Mouse (Mus musculus) brown adipose tissue, adult 24 weeks (tissue): ENCODE data around the gene Acy3. TPM values are rescaled to one million over a fixed set of nuclear protein-coding genes. Genes with fewer than 3 reads are reported as not detected.

Experiments
- H3K27ac ChIP-seq: fragments of 200-500 bp; replicated peaks from 2 replicates; pipeline ENCODE4 v1.5.1; 2012; ENCODE audit warnings: low read depth, mild to moderate bottlenecking, low read length
- H3K4me1 ChIP-seq: fragments of 200-500 bp; 2 replicates; pipeline ENCODE4 v1.6.1; 2012; ENCODE audit warnings: low read length, mixed read lengths; ENCODE audit not compliant: control insufficient read depth, insufficient read depth, insufficient read length
- H3K4me3 ChIP-seq: fragments of 200-500 bp; 2 replicates; pipeline ENCODE4 v1.5.1; 2012; ENCODE audit warnings: low read depth, mild to moderate bottlenecking, low read length, moderate library complexity; ENCODE audit not compliant: insufficient read depth
- polyA plus RNA-seq: library from polyadenylated mRNA; stranded (reverse); fragments of >200 nt; gene quantifications from 2 replicates; pipeline ENCODE4 v1.2.4, GENCODE M21; 2012; ENCODE audit not compliant: missing spikeins, insufficient read depth, insufficient read length

Gene Acy3
- polyA plus RNA-seq, 1 experiment = 40.6 TPM

DNA sequence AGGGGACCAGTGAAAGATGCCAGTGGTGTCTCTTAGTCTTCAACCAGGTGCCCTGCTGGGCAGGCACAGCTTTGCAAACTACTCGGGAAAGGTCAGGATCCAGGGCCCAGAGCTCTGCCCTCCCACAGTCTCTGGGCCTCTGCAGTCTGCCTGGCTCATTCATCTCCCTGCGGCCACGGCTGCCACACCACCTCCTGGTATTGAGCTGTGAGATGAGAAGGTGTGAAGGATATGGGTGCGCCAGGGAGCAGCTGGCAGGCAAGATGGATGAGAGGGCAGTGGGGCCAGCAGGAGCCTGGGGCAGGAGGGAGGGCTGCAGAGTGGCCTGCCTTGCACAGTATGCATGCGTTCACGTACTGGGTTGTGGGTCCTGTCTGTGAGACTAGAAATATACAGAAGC, 4.4 kb downstream of the Acy3 start:
- Histone ChIP-seq H3K4me1 (peaks cover 12% of the 10 kb centered on the region), H3K27ac (no peak overlapping the region), H3K4me3 (no peak overlapping the region)

DNA sequence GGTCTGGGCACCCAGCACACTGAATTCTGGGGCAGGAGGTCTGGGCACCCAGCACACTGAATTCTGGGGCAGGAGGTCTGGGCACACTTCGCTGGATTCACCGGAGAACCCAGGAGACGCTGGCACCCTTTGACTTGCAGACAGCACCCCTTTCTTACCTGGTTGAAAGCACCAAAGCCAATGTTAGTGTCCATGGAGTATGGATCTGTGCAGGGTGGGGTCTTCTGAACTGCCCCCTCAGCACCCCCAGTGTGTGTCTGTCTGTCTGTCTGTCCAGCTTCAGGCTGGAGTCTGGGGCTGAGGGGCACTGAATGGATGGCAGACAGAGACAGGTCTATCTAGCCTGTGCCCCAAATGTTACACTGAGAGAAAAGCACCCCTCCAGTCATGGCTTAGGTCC, 5.2 kb downstream of the Acy3 start:
- Histone ChIP-seq H3K4me1 (peaks cover 8% of the 10 kb centered on the region), H3K4me3 (no peak overlapping the region), H3K27ac (no peak overlapping the region)

DNA sequence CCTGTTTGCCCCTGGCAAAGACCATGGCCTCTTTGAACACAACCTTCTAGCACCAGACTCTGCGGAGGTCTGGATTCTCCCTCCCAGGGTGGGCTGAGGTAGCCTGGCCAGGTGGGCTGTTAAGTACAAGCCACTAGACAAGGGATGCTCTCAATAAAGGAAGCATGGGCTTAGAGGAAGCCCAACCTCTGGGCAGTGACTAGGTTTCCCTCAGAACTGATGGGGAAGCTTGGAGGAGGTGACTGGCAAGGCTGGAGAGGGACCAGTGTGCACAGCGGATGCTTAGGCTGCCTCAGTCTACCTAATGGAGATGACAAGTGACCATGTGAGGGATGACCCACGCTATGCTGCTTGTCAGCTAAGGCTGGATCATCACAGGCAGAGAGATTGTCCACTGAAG, 5.6 kb downstream of the Acy3 start:
- H3K27ac ChIP-seq = no peak overlapping the region
- peaks cover 4% of the 10 kb centered on the region for H3K4me1 ChIP-seq
- no peak overlapping the region for H3K4me3 ChIP-seq

DNA sequence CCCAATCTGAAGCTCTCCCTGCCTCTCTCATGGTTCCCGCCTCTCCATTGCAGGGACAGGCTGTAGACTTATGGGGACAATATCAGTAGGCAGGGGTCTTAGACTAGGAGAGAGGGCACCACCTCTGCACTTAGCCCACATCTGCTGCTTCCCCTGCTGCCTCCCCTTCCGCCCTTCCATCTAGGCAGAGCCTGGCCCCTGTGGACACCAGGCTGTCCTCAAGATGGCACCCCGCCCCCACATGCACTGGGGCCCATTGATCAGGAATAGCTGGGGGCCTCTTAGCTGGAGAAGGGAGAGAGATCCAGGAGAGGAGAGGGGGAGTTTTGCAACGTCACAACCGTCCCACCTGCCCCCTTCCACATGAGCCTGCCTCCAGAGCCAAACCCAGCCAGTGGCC, 6.0 kb downstream of the Acy3 start, which contains the start of gene Tbx10:
Gene Tbx10, plus strand, starts transcription at position 337 of the 400 bp plus-strand sequence.
- H3K4me1 ChIP-seq = no peaks in the 10 kb centered on the region
- no peak within 1 kb of the TSS for H3K4me3 ChIP-seq
- no peak within 1 kb of the TSS for H3K27ac ChIP-seq

DNA sequence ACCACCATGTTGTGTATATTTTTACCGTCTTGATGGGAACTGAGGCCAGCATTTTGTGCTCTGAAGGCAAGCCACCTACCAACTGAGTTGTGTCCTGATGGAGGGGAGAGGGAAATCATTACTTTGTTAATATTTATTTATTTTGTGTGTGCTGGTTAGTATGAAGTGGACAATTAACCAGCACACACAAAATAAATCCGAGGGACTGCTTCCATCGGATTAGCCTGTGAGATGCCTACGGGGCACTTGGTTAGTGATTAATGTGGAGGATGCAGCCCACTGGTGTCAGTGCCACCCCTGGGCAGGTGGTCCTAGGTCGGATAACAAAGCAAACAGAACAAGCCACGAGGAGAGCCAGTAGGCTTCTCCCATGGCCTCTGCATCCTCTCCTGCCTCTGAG, 8.6 kb downstream of the Acy3 start:
- Histone ChIP-seq H3K4me3 (no peak overlapping the region), H3K27ac (no peak overlapping the region), H3K4me1 (no peaks in the 10 kb centered on the region)

DNA sequence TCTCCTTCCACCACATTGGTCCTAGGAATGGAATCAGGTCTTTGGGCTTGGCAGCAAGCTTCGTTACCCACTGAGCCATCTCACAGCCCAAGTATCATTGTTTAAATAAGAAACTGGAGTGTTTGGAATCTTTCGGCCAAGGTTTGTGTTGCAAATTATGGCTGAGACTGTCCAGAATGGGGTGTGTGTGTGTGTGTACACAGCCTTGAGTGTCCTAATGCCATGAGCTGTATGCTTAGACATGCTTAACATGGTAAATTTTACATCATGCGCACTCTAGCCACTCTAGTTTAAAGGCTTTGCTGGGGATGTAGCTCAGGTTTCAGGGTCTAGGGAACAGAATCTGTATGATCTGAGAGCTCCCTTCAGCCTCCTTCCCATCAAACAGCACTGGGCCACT, 9.1 kb downstream of the Acy3 start:
- H3K27ac ChIP-seq = no peak overlapping the region

DNA sequence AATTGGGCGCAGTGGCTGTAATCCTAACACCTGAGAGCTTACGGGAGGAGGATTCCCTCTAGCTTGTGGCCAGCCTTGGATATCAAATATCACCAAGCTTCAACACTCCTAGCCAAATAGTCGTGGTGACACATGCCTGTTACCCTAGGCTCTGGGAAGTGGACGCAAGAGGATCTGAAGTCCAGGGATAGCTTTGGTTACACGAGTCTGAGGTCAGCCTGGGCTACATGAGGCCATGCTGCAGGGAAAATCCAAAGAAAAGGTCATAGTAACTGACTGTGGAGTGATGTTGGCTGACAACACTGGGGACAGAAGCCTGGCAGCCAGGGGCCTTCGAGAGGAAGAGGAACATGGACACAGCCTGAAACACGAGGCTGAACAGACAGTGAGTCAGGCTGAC, 9.7 kb downstream of the Acy3 start:
- no peak overlapping the region for H3K4me3 ChIP-seq
- no peak overlapping the region for H3K27ac ChIP-seq
- H3K4me1 ChIP-seq = peaks cover 3% of the 10 kb centered on the region

More for the DNA sequence above, 9.1 kb downstream of the Acy3 start:
- Histone ChIP-seq H3K4me1 (no peaks in the 10 kb centered on the region), H3K4me3 (no peak overlapping the region)

DNA sequence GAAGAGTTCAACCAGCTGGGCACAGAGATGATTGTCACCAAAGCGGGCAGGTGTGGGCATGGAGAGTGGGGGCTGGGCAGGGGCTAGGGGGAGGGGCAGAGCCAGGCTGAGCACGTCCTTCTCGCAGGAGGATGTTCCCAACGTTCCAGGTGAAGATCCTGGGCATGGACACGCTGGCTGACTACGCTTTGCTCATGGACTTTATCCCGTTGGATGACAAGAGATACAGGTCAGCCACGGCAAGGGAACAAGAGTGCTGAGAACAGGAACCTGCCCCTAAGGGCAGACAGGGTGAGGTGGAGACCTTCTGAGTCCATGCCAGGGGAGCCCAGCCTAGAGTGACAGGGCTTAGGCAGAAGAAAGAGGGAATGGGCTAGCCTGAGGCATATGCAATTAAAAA, 10.4 kb downstream of the Acy3 start:
- Histone ChIP-seq H3K4me3 (no peak overlapping the region), H3K27ac (no peak overlapping the region), H3K4me1 (peaks cover 5% of the 10 kb centered on the region)

DNA sequence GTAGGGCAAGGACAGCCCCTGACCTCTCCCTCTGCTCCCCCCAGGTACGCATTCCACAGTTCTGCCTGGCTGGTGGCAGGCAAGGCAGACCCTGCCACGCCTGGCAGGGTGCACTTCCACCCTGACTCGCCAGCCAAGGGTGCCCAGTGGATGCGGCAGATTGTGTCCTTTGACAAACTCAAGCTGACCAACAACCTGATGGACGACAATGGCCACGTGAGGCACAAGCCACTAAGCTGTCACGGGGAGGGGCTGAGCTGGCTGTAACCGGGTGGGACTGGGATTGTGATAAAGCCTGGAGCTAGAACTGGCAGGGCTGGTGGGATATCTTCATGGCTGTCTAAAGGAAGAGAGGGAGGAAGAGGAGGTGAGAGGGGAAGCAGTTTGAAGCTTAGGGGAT, 10.9 kb downstream of the Acy3 start:
- Histone ChIP-seq H3K27ac (no peak overlapping the region), H3K4me1 (peaks cover 5% of the 10 kb centered on the region), H3K4me3 (no peak overlapping the region)

DNA sequence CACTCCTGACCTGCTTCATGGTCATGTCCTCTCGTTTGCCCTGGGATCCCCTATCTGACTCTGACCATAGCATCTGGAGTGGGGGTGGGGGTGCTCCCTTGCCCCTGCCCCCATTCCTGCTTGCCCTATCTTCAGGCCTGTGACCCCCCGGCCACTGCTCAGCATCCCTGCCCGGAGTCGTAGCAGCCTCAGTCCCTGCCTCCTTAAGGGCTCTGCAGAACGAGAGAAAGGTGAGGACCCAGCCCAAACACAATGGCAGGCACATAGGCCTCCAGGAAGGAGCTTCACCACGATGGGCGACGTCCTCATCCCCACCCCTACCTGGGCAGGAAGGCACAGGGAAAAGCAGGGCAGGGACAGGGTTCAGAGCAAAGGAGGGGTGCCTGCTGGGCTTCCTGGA, 12.0 kb downstream of the Acy3 start:
- peaks cover 5% of the 10 kb centered on the region for H3K4me1 ChIP-seq
- H3K27ac ChIP-seq = no peak overlapping the region
- H3K4me3 ChIP-seq = no peak overlapping the region

DNA sequence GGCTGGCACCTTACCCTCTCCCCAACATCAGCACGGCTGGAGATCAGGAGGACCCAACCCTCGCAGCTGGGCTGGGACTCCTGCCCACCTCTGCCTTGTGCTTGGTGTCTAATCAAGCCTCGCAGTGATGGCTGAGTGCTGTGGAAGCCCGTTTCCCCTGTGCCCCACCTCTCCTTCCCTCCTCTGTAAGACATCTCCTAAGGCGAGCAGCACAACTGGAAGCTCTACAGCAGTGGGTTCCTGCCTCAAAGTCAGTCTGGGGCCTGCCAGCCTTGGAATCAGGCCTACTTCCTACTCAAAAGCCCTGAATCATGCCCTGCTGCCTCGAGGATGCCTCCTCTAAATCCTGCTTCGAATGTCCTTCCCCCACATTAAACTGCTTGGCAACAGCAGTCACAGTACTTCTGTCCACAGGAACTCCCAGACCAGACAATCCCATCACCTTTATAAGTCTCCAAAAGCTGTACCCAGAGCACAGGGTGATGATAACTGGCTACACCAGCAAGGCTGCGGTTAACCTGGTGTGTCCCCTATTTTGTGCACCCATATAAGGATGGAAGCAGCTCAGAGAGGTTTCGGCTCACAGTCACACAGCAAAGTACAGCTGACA, 12.9 kb downstream of the Acy3 start:
- Histone ChIP-seq H3K4me1 (peaks cover 5% of the 10 kb centered on the region), H3K27ac (peak overlapping the region; percentile 71; the same call in 1 of the 2 replicates), H3K4me3 (peak overlapping the region; percentile 57)

DNA sequence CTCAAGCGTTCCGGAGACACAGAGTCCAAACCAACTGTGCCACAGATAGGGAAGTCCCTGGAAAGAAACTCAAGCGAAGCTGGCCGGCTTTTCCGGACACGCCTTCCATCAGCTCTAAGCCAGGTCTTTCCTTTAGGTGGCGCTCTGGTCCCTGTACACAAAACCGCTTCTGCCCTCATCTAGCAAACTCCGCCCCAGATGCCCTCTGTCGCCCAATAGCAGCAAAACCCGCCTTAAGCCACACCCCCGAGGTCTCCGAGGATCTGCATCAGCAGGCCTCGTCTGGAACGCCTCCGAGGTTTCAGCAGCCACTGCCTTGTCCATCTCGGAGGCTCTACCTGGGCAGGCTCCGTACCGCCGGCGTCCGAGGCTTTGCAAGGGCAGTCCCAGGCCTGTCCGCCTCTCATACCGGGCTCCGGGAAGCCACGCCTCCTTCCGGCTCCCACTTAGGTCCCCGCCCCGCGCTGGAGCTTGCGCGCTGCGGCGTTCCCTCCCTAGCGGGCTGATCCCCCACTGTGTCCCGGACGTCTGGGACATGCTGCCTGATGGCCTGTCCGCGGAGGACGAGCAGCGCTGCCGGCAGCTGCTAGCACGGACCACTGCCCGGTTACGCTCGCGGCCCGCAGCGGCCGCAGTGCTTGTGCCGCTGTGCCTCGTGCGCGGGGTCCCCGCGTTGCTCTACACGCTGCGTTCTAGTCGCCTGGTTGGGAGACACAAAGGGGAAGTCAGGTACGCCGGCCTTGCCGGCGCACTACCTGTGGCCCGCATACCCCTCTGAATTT, 13.9 kb downstream of the Acy3 start, which contains the start of the genes Nudt8 and Gm49405:
Gene Nudt8, plus strand, starts transcription at position 462 of the 782 bp plus-strand sequence.
Gene Gm49405, plus strand, starts transcription at position 508 of the 782 bp plus-strand sequence.
- peaks cover 5% of the 10 kb centered on the region for H3K4me1 ChIP-seq
- peak within 1 kb of the TSS; percentile 74 for H3K4me3 ChIP-seq
- peak within 1 kb of the TSS; percentile 89 for H3K27ac ChIP-seq

DNA sequence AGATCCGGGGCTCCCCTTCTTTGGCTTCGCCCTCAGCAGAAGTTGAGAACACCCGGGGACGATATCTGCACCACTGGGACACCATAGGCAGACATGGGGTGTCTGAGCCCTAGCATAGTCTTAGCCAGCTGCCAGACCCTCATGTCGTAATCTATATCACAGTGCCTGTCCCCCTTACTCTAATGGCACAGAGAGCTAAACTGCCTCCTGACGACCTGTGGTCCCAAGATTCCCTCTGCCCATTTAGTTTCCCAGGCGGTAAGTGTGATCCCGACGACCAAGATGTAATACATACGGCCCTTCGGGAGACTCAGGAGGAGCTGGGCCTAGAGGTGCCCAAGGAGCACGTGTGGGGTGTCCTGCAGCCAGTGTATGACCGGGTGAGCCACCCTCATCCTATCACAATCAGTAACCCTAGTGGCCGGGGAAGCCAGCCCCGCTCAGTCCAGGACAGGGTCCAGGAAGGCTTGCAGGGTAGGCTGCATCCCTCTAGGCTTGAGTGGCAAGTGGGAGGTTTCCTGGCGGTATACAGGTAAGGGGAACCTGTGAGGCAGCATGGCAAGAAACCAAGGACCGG, 14.7 kb downstream of the Acy3 start:
- Histone ChIP-seq H3K4me3 (peak overlapping the region; percentile 74), H3K4me1 (peaks cover 5% of the 10 kb centered on the region), H3K27ac (peak overlapping the region; percentile 61; the same call in 1 of the 2 replicates)

DNA sequence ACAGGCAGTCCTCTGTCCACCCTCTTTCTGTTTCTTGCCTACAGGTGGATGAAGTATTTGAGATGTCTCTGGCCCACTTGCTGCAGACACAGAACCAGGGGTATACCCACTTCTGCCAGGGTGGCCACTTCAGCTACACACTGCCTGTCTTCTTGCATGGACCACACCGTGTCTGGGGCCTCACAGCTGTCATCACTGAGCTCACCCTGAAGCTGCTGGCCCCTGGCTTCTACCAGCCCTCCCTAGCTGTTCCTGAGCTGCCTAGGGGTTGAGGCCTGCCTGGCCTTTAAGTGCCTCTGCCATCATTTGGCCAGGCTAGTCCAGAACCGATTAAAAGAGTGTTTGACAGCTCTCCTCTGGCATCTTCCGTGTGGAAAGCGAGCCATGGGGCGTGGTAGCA, 15.4 kb downstream of the Acy3 start:
- no peak overlapping the region for H3K4me3 ChIP-seq
- H3K4me1 ChIP-seq = peaks cover 5% of the 10 kb centered on the region
- no peak overlapping the region for H3K27ac ChIP-seq

DNA sequence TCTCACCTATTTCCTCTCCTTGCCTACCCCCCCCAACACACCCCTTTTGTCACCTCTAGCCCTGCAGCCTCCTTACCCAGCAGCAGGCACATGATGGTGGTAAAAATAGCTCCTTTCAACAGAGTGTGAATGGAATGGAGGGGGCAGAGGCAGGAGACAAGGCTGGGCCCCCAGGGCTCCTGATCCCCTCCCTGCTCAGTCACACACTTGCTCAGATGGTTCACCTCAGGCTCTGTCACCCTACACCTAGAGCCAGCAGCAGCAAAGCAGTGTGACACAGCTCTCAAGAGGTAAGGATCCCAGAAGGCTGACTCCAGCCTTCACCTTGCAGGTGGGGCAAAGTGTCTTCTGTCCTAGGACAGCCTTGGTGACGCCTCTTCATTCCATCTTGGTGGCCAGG, 16.7 kb downstream of the Acy3 start, which contains the start of gene Doc2g:
Gene Doc2g, plus strand, starts transcription at position 202 of the 400 bp plus-strand sequence.
- Histone ChIP-seq H3K27ac (no peak within 1 kb of the TSS), H3K4me3 (no peak within 1 kb of the TSS), H3K4me1 (peaks cover 5% of the 10 kb centered on the region)
